Mouse (Mus musculus): ENCODE data around the gene Znhit3. TPM values are rescaled to one million over a fixed set of nuclear protein-coding genes. Genes with fewer than 3 reads are reported as not detected.
A peak's percentile ranks its signal among the peaks of the same experiment; 100 is the strongest.

The Znhit3 gene
- polyA plus RNA-seq, 2 experiments = 35.0 to 60.7 TPM

GRCm38 (mm10) chr11:84957171-84957570 is 41.0 kb upstream of the Znhit3 start:
- no peak for DNase-seq (ENCODE audit: low spot score)
- H3K27me3 ChIP-seq (ENCODE audit: control insufficient read depth, insufficient read depth, low read length) = peaks cover 40% of the 10 kb centered on the region
- H3K4me3 ChIP-seq (replicated peaks; ENCODE audit: low read length) = peak overlapping the region; percentile 27
- no peak overlapping the region for H3K9ac ChIP-seq (ENCODE audit: low read depth, low read length, severe bottlenecking)
- peak overlapping the region; percentile 42; the same call in 1 of the 2 replicates for H3K4me2 ChIP-seq (replicated peaks; ENCODE audit: low read depth, low read length, severe bottlenecking)
- no peak for ATAC-seq (ENCODE audit: low FRiP score, low read depth)
- WGBS = 6% methylated on average over 15 of the region's 15 CpGs
- no peak overlapping the region for H3K27ac ChIP-seq (replicated peaks; ENCODE audit: low read depth, low read length)
- H3K9me3 ChIP-seq (ENCODE audit: control insufficient read depth, low read length) = no peaks in the 10 kb centered on the region
- 0 out of 2 replicates have a peak, but pooled peaks cover 8% of the 10 kb centered on the region for H3K4me1 ChIP-seq (ENCODE audit: control insufficient read depth, insufficient read depth, low read length)
- no peaks in the 10 kb centered on the region for H3K36me3 ChIP-seq (ENCODE audit: control insufficient read depth, insufficient read depth, low read length)
- no peak for TF ChIP-seq POLR2A (IDR thresholded peaks at IDR 0.05; ENCODE audit: borderline replicate concordance, extremely low read depth, insufficient read depth, insufficient read length)

- 27% methylated on average over 5 of the region's 5 CpGs for WGBS
- no peaks in the 10 kb centered on the region for H3K9me3 ChIP-seq (ENCODE audit: control insufficient read depth, low read length)
- no peak overlapping the region for H3K4me3 ChIP-seq (replicated peaks; ENCODE audit: low read length)
- ATAC-seq (ENCODE audit: low FRiP score, low read depth) (no peak), DNase-seq (ENCODE audit: low spot score) (no peak)
- no peak overlapping the region for H3K4me2 ChIP-seq (replicated peaks; ENCODE audit: low read depth, low read length, severe bottlenecking)
- TF ChIP-seq POLR2A (IDR thresholded peaks at IDR 0.05; ENCODE audit: borderline replicate concordance, extremely low read depth, insufficient read depth, insufficient read length) = no peak
- 0 out of 2 replicates have a peak, but pooled peaks cover 8% of the 10 kb centered on the region for H3K4me1 ChIP-seq (ENCODE audit: control insufficient read depth, insufficient read depth, low read length)
- peaks cover 40% of the 10 kb centered on the region for H3K27me3 ChIP-seq (ENCODE audit: control insufficient read depth, insufficient read depth, low read length)
- H3K27ac ChIP-seq (replicated peaks; ENCODE audit: low read depth, low read length) = no peak overlapping the region
- no peak overlapping the region for H3K9ac ChIP-seq (ENCODE audit: low read depth, low read length, severe bottlenecking)
- H3K36me3 ChIP-seq (ENCODE audit: control insufficient read depth, insufficient read depth, low read length) = no peaks in the 10 kb centered on the region
These were observed 40.2 kb upstream of the Znhit3 start for GRCm38 (mm10) chr11:84956400-84956799.

GRCm38 (mm10) chr11:84952611-84953010 is 36.4 kb upstream of the Znhit3 start:
- WGBS = 32% methylated on average over 2 of the region's 2 CpGs
- H3K4me1 ChIP-seq (ENCODE audit: control insufficient read depth, insufficient read depth, low read length) = 0 out of 2 replicates have a peak, but pooled peaks cover 1% of the 10 kb centered on the region
- H3K27me3 ChIP-seq (ENCODE audit: control insufficient read depth, insufficient read depth, low read length) = peaks cover 15% of the 10 kb centered on the region
- H3K27ac ChIP-seq (replicated peaks; ENCODE audit: low read depth, low read length) = no peak overlapping the region
- H3K9ac ChIP-seq (ENCODE audit: low read depth, low read length, severe bottlenecking) = no peak overlapping the region
- H3K4me2 ChIP-seq (replicated peaks; ENCODE audit: low read depth, low read length, severe bottlenecking) = no peak overlapping the region
- no peak for ATAC-seq (ENCODE audit: low FRiP score, low read depth)
- H3K9me3 ChIP-seq (ENCODE audit: control insufficient read depth, low read length) = no peaks in the 10 kb centered on the region
- H3K4me3 ChIP-seq (replicated peaks; ENCODE audit: low read length) = no peak overlapping the region
- TF ChIP-seq POLR2A (IDR thresholded peaks at IDR 0.05; ENCODE audit: borderline replicate concordance, extremely low read depth, insufficient read depth, insufficient read length) = no peak
- no peaks in the 10 kb centered on the region for H3K36me3 ChIP-seq (ENCODE audit: control insufficient read depth, insufficient read depth, low read length)
- DNase-seq (ENCODE audit: low spot score) = no peak

- H3K9ac ChIP-seq (ENCODE audit: low read depth, low read length, severe bottlenecking) = no peak overlapping the region
- no peaks in the 10 kb centered on the region for H3K27me3 ChIP-seq (ENCODE audit: control insufficient read depth, insufficient read depth, low read length)
- H3K4me3 ChIP-seq (replicated peaks; ENCODE audit: low read length) = no peak overlapping the region
- no peaks in the 10 kb centered on the region for H3K9me3 ChIP-seq (ENCODE audit: control insufficient read depth, low read length)
- H3K36me3 ChIP-seq (ENCODE audit: control insufficient read depth, insufficient read depth, low read length) = no peaks in the 10 kb centered on the region
- no peak for DNase-seq (ENCODE audit: low spot score)
- no peak overlapping the region for H3K27ac ChIP-seq (replicated peaks; ENCODE audit: low read depth, low read length)
- no peaks in the 10 kb centered on the region for H3K4me1 ChIP-seq (ENCODE audit: control insufficient read depth, insufficient read depth, low read length)
- 61% methylated on average over 3 of the region's 3 CpGs for WGBS
- H3K4me2 ChIP-seq (replicated peaks; ENCODE audit: low read depth, low read length, severe bottlenecking) = no peak overlapping the region
- ATAC-seq (ENCODE audit: low FRiP score, low read depth) = no peak
- TF ChIP-seq POLR2A (IDR thresholded peaks at IDR 0.05; ENCODE audit: borderline replicate concordance, extremely low read depth, insufficient read depth, insufficient read length) = no peak
These were observed 32.4 kb upstream of the Znhit3 start for GRCm38 (mm10) chr11:84948526-84948925.

GRCm38 (mm10) chr11:84948114-84948513 is 31.9 kb upstream of the Znhit3 start:
- H3K4me1 ChIP-seq (ENCODE audit: control insufficient read depth, insufficient read depth, low read length) = no peaks in the 10 kb centered on the region
- H3K27ac ChIP-seq (replicated peaks; ENCODE audit: low read depth, low read length) = no peak overlapping the region
- no peak overlapping the region for H3K4me3 ChIP-seq (replicated peaks; ENCODE audit: low read length)
- H3K9me3 ChIP-seq (ENCODE audit: control insufficient read depth, low read length) = no peaks in the 10 kb centered on the region
- DNase-seq (ENCODE audit: low spot score) (no peak), ATAC-seq (ENCODE audit: low FRiP score, low read depth) (no peak)
- H3K36me3 ChIP-seq (ENCODE audit: control insufficient read depth, insufficient read depth, low read length) = no peaks in the 10 kb centered on the region
- no peak overlapping the region for H3K4me2 ChIP-seq (replicated peaks; ENCODE audit: low read depth, low read length, severe bottlenecking)
- H3K27me3 ChIP-seq (ENCODE audit: control insufficient read depth, insufficient read depth, low read length) = no peaks in the 10 kb centered on the region
- no peak for TF ChIP-seq POLR2A (IDR thresholded peaks at IDR 0.05; ENCODE audit: borderline replicate concordance, extremely low read depth, insufficient read depth, insufficient read length)
- H3K9ac ChIP-seq (ENCODE audit: low read depth, low read length, severe bottlenecking) = no peak overlapping the region
- 58% methylated on average over 3 of the region's 3 CpGs for WGBS

GRCm38 (mm10) chr11:84947206-84947605 is 31.0 kb upstream of the Znhit3 start:
- Histone ChIP-seq H3K9ac (ENCODE audit: low read depth, low read length, severe bottlenecking) (no peak overlapping the region), H3K4me3 (replicated peaks; ENCODE audit: low read length) (no peak overlapping the region), H3K9me3 (ENCODE audit: control insufficient read depth, low read length) (no peaks in the 10 kb centered on the region), H3K4me2 (replicated peaks; ENCODE audit: low read depth, low read length, severe bottlenecking) (no peak overlapping the region), H3K27me3 (ENCODE audit: control insufficient read depth, insufficient read depth, low read length) (no peaks in the 10 kb centered on the region), H3K36me3 (ENCODE audit: control insufficient read depth, insufficient read depth, low read length) (no peaks in the 10 kb centered on the region), H3K27ac (replicated peaks; ENCODE audit: low read depth, low read length) (no peak overlapping the region), H3K4me1 (ENCODE audit: control insufficient read depth, insufficient read depth, low read length) (no peaks in the 10 kb centered on the region)
- ATAC-seq (ENCODE audit: low FRiP score, low read depth) = no peak
- no peak for TF ChIP-seq POLR2A (IDR thresholded peaks at IDR 0.05; ENCODE audit: borderline replicate concordance, extremely low read depth, insufficient read depth, insufficient read length)
- 73% methylated on average over 6 of the region's 6 CpGs for WGBS
- DNase-seq (ENCODE audit: low spot score) = no peak

All from limb, embryonic 14.5 days (tissue).